Mouse (Mus musculus) myocyte (in vitro differentiated cells): ENCODE results near the gene Olfm4.

ENCODE experiments used
- CEBPB ChIP-seq: IDR thresholded peaks from 2 replicates; pipeline ENCODE4 v1.6.1; 2011; ENCODE audit warnings: mild to moderate bottlenecking, moderate library complexity; ENCODE audit not compliant: poor library complexity, insufficient read depth, severe bottlenecking
- E2F4 ChIP-seq: IDR thresholded peaks from one replicate; pipeline ENCODE4 v1.6.1; 2011; ENCODE audit warnings: mild to moderate bottlenecking, control low read depth, moderate library complexity; ENCODE audit not compliant: insufficient read depth
- MAX ChIP-seq: IDR thresholded peaks from one replicate; pipeline ENCODE4 v1.6.1; 2011; ENCODE audit warnings: low read depth, mild to moderate bottlenecking, control low read depth
- MYOD1 ChIP-seq, 3 experiments: IDR thresholded peaks; one replicate each; pipeline ENCODE4 v1.6.1; 2011; ENCODE audit warnings: control low read depth in 2 of 3, low read depth in 2 of 3, mild to moderate bottlenecking in 2 of 3, moderate library complexity in 1 of 3; ENCODE audit not compliant: insufficient read length in 2 of 3, control insufficient read depth in 1 of 3
- MYOG ChIP-seq, 3 experiments: IDR thresholded peaks; one replicate each; pipeline ENCODE4 v1.6.1; 2011; ENCODE audit warnings: control low read depth in 2 of 3, low read depth in 2 of 3, mild to moderate bottlenecking in 2 of 3; ENCODE audit not compliant: insufficient read length in 2 of 3, control insufficient read depth in 1 of 3, insufficient read depth in 1 of 3
- POLR2A ChIP-seq: IDR thresholded peaks from one replicate; pipeline ENCODE4 v1.6.1; 2011; ENCODE audit warnings: low read depth, mild to moderate bottlenecking, control low read depth, moderate library complexity; ENCODE audit not compliant: insufficient read length
- POLR2AphosphoS2 ChIP-seq: IDR thresholded peaks from one replicate; pipeline ENCODE4 v1.6.1; 2011; ENCODE audit warnings: low read depth, control low read depth; ENCODE audit not compliant: insufficient read length
- SRF ChIP-seq: IDR thresholded peaks from one replicate; pipeline ENCODE4 v1.6.1; 2011; ENCODE audit warnings: low read depth; ENCODE audit not compliant: control insufficient read depth, insufficient read length
- TCF12 ChIP-seq: IDR thresholded peaks from one replicate; pipeline ENCODE4 v1.6.1; 2011; ENCODE audit warnings: mild to moderate bottlenecking, control low read depth; ENCODE audit not compliant: poor library complexity, insufficient read depth, severe bottlenecking
- TCF3 ChIP-seq: IDR thresholded peaks from one replicate; pipeline ENCODE4 v1.6.1; 2011; ENCODE audit warnings: low read depth, control low read depth; ENCODE audit not compliant: insufficient read length
- USF1 ChIP-seq: IDR thresholded peaks from one replicate; pipeline ENCODE4 v1.6.1; 2011; ENCODE audit warnings: low read depth, mild to moderate bottlenecking, control low read depth, moderate library complexity

DNA sequence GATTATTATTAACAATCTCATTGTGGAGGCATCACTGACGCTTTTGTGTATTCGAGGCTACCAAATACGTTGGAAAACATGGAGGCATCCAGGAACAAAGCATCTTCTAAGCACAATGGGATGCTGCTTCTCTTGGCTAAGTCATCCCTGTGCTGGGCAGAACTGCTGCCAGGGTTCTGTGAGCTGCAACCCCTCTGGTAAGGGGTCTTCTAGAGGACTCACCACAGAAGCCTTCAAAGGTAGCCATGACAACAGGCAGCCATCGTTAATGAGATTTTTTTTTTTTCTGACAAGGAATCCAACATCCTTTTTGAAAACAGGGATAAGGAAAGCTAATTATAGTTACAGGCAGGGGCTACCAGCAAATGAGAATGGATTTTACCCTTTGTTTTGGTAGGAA, 13.7 kb downstream of the Olfm4 start:
- TF ChIP-seq POLR2A (no peak), MAX (no peak), SRF (no peak), TCF3 (no peak), CEBPB (no peak), USF1 (no peak), MYOD1 (IDR thresholded peaks at IDR 0.05; ENCODE audit: control insufficient read depth in 1 of 3, insufficient read length in 2 of 3, low read depth in 2 of 3) (no peak), MYOG (IDR thresholded peaks at IDR 0.05; ENCODE audit: control insufficient read depth in 1 of 3, insufficient read depth in 1 of 3, insufficient read length in 2 of 3, low read depth in 2 of 3) (no peak), POLR2AphosphoS2 (no peak), E2F4 (no peak), TCF12 (no peak)
